Mouse (Mus musculus): ENCODE measurements around the gene Samhd1.

- TF ChIP-seq CTCF (IDR thresholded peaks at IDR 0.05; ENCODE audit: low read depth) (no peak), EP300 (IDR thresholded peaks at IDR 0.05; ENCODE audit: low read depth) (no peak)
These were observed 560 bp downstream of the Samhd1 start for GRCm38 (mm10) chr2:157134479-157134931.

Measured in liver, postnatal 0 days (tissue).